Mouse (Mus musculus) MEL (cell line): Measurements from ENCODE around the gene Gm49601. TPM values are rescaled to one million over a fixed set of nuclear protein-coding genes. Genes with fewer than 3 reads are reported as not detected.

Experiments used
- DNase-seq: peaks from one replicate; pipeline ENCODE4 v3.0.0; 2011; ENCODE audit warnings: low read depth, low spot score
- H3K27ac ChIP-seq: 2 replicates; pipeline ENCODE4 v1.5.1; 2012; ENCODE audit warnings: low read depth, mild to moderate bottlenecking, control low read depth, low read length, moderate library complexity; ENCODE audit not compliant: control insufficient read depth
- H3K27me3 ChIP-seq, 2 experiments: fragments of 150-350 bp in 1 of 2; sonication (generic) in 1 of 2; 2 replicates each; pipeline ENCODE4 v1.6.1; 2012; ENCODE audit warnings: low read length in 2 of 2, mild to moderate bottlenecking in 2 of 2, improper control_type of control experiment in 1 of 2, moderate library complexity in 1 of 2; ENCODE audit not compliant: insufficient read depth in 2 of 2, control insufficient read depth in 1 of 2
- H3K36me3 ChIP-seq, 2 experiments: 2 replicates each; pipeline ENCODE4 v1.6.1; 2012 to 2014; ENCODE audit warnings: low read length in 2 of 2, improper control_type of control experiment in 1 of 2, inconsistent platforms in 1 of 2, mild to moderate bottlenecking in 1 of 2; ENCODE audit not compliant: insufficient read depth in 2 of 2, control insufficient read depth in 1 of 2
- H3K4me1 ChIP-seq, 2 experiments: fragments of 150-350 bp in 1 of 2; sonication (generic) in 1 of 2; 2 replicates each; pipeline ENCODE4 v1.6.1; 2012; ENCODE audit warnings: low read length in 2 of 2, improper control_type of control experiment in 1 of 2, mild to moderate bottlenecking in 1 of 2; ENCODE audit not compliant: insufficient read depth in 2 of 2, control insufficient read depth in 1 of 2
- H3K4me3 ChIP-seq, 2 experiments: fragments of 150-350 bp in 1 of 2; sonication (generic) in 1 of 2; 2 replicates each; pipeline ENCODE4 v1.5.1; 2012; ENCODE audit warnings: low read depth in 2 of 2, low read length in 2 of 2, mild to moderate bottlenecking in 2 of 2, moderate library complexity in 2 of 2, control low read depth in 1 of 2, improper control_type of control experiment in 1 of 2; ENCODE audit not compliant: control insufficient read depth in 1 of 2, insufficient read depth in 1 of 2
- H3K79me2 ChIP-seq: 2 replicates; pipeline ENCODE4 v1.6.1; 2012; ENCODE audit warnings: mild to moderate bottlenecking, low read length, moderate library complexity; ENCODE audit not compliant: control insufficient read depth, poor library complexity, insufficient read depth
- H3K9ac ChIP-seq: 2 replicates; pipeline ENCODE4 v1.6.1; 2012; ENCODE audit warnings: low read depth, mild to moderate bottlenecking, control low read depth, low read length, moderate library complexity; ENCODE audit not compliant: control insufficient read depth, poor library complexity, severe bottlenecking
- H3K9me3 ChIP-seq: fragments of 150-350 bp; sonication (generic); replicated peaks from 2 replicates; pipeline ENCODE4 v1.6.1; 2012; ENCODE audit warnings: mild to moderate bottlenecking, low read length, improper control_type of control experiment, moderate library complexity; ENCODE audit not compliant: insufficient read depth
- BHLHE40 ChIP-seq: IDR thresholded peaks from 2 replicates; pipeline ENCODE4 v1.6.1; 2012; ENCODE audit warnings: low read depth, mild to moderate bottlenecking, inconsistent platforms, low read length, improper control_type of control experiment, borderline replicate concordance
- CHD2 ChIP-seq: IDR thresholded peaks from 2 replicates; pipeline ENCODE4 v1.6.1; 2011; ENCODE audit warnings: low read length, improper control_type of control experiment
- CTCF ChIP-seq, 3 experiments: IDR thresholded peaks in 2 of 3; conservative IDR thresholded peaks in 1 of 3; 2 replicates each; pipeline ENCODE4 v1.5.1; 2011 to 2012; ENCODE audit warnings: low read length in 3 of 3, low read depth in 2 of 3, mild to moderate bottlenecking in 2 of 3, improper control_type of control experiment in 1 of 3, inconsistent platforms in 1 of 3, mixed read lengths in 1 of 3, moderate library complexity in 1 of 3; ENCODE audit not compliant: control insufficient read depth in 1 of 3, insufficient read depth in 1 of 3, poor library complexity in 1 of 3, severe bottlenecking in 1 of 3
- EP300 ChIP-seq, 2 experiments: IDR thresholded peaks; 2 replicates each; pipeline ENCODE4 v1.6.1; 2011; ENCODE audit warnings: improper control_type of control experiment in 2 of 2, low read length in 2 of 2, low read depth in 1 of 2, mild to moderate bottlenecking in 1 of 2
- ETS1 ChIP-seq: IDR thresholded peaks from 2 replicates; pipeline ENCODE4 v1.6.1; 2012; ENCODE audit warnings: low read depth, mild to moderate bottlenecking, inconsistent platforms, low read length, improper control_type of control experiment, moderate library complexity
- GABPA ChIP-seq: IDR thresholded peaks from 2 replicates; pipeline ENCODE4 v1.6.1; 2012; ENCODE audit warnings: low read depth, mild to moderate bottlenecking, inconsistent platforms, low read length, improper control_type of control experiment, moderate library complexity
- GATA1 ChIP-seq: IDR thresholded peaks from 2 replicates; pipeline ENCODE4 v1.6.1; 2011; ENCODE audit warnings: low read depth, low read length, improper control_type of control experiment
- JUND ChIP-seq: IDR thresholded peaks from 2 replicates; pipeline ENCODE4 v1.6.1; 2011; ENCODE audit warnings: low read depth, mild to moderate bottlenecking, improper control_type of control experiment, low read length
- MYB ChIP-seq: IDR thresholded peaks from 2 replicates; pipeline ENCODE4 v1.6.1; 2011; ENCODE audit warnings: mild to moderate bottlenecking, low read depth, low read length, improper control_type of control experiment
- NRF1 ChIP-seq: IDR thresholded peaks from 2 replicates; pipeline ENCODE4 v1.6.1; 2014; ENCODE audit warnings: low read depth, mild to moderate bottlenecking, inconsistent platforms, low read length, improper control_type of control experiment, moderate library complexity; ENCODE audit not compliant: poor library complexity, insufficient read depth, severe bottlenecking
- POLR2AphosphoS5 ChIP-seq: IDR thresholded peaks from 2 replicates; pipeline ENCODE4 v1.6.1; 2012; ENCODE audit warnings: low read depth, borderline replicate concordance, mild to moderate bottlenecking, inconsistent platforms, low read length, moderate library complexity, mixed read lengths
- RCOR1 ChIP-seq: IDR thresholded peaks from 2 replicates; pipeline ENCODE4 v1.6.1; 2012; ENCODE audit warnings: low read depth, mild to moderate bottlenecking, inconsistent platforms, low read length, improper control_type of control experiment
- TAL1 ChIP-seq: IDR thresholded peaks from 2 replicates; pipeline ENCODE4 v1.6.1; 2012; ENCODE audit warnings: mild to moderate bottlenecking, inconsistent platforms, low read length, moderate library complexity, mixed read lengths
- TBP ChIP-seq: IDR thresholded peaks from 2 replicates; pipeline ENCODE4 v1.8.0; 2011; ENCODE audit warnings: low read depth, low read length, improper control_type of control experiment
- UBTF ChIP-seq: IDR thresholded peaks from 2 replicates; pipeline ENCODE4 v1.6.1; 2012; ENCODE audit warnings: low read depth, mild to moderate bottlenecking, inconsistent platforms, low read length, improper control_type of control experiment, moderate library complexity, borderline replicate concordance; ENCODE audit not compliant: insufficient read depth
- ZC3H11A ChIP-seq: IDR thresholded peaks from 2 replicates; pipeline ENCODE4 v1.6.1; 2012; ENCODE audit warnings: low read depth, mild to moderate bottlenecking, inconsistent platforms, low read length, improper control_type of control experiment
- ZKSCAN1 ChIP-seq: IDR thresholded peaks from 2 replicates; pipeline ENCODE4 v1.6.1; 2012; ENCODE audit warnings: low read depth, mild to moderate bottlenecking, inconsistent platforms, low read length, improper control_type of control experiment, moderate library complexity
- polyA plus RNA-seq, 2 experiments: library from polyadenylated mRNA; stranded (reverse) in 1 of 2; unstranded in 1 of 2; fragments of >175 nt in 1 of 2; fragments of >200 nt in 1 of 2; gene quantifications; 2 replicates each; pipeline versions ENCODE4 v1.2.1 to v1.2.4; 2012; ENCODE audit warnings: low replicate concordance in 2 of 2, low read depth in 1 of 2; ENCODE audit not compliant: insufficient read length in 2 of 2, insufficient read depth in 1 of 2, missing spikeins in 1 of 2
- total RNA-seq: library from RNA; depleted of rRNA; stranded (reverse); fragments of 300-350 nt; gene quantifications from 2 replicates; pipeline ENCODE4 v1.2.3, GENCODE M21; 2012

The Gm49601 gene
- total and polyA plus RNA-seq, 3 experiments, result 1.5 to 4.6 TPM; not detected in 1

- Histone ChIP-seq H3K36me3 (peaks cover 0 to 3% of the 10 kb centered on the region in 2 experiments; a peak in 1 of 4 replicates), H3K27me3 (no peaks in the 10 kb centered on the region), H3K4me1 (peaks cover 3 to 6% of the 10 kb centered on the region in 2 experiments), H3K9me3 (no peaks in the 10 kb centered on the region), H3K27ac (no peak overlapping the region), H3K4me3 (no peak overlapping the region), H3K79me2 (no peaks in the 10 kb centered on the region), H3K9ac (no peak overlapping the region)
- no peak for TF ChIP-seq GATA1
- no peak for TF ChIP-seq TBP
- no peak for TF ChIP-seq ZC3H11A
- no peak for TF ChIP-seq CHD2
- no peak for TF ChIP-seq CTCF (IDR thresholded peaks at IDR 0.05 in 2 of 3, conservative IDR thresholded peaks at IDR 0.05 in 1 of 3; ENCODE audit: control insufficient read depth in 1 of 3, insufficient read depth in 1 of 3, low read depth in 2 of 3, low read length in 3 of 3, poor library complexity in 1 of 3, severe bottlenecking in 1 of 3)
- no peak for TF ChIP-seq GABPA
- no peak for DNase-seq
These were observed 5.4 kb downstream of the Gm49601 start for GRCm38 (mm10) chr16:18620601-18621361.

- no peak overlapping the region for H3K9ac ChIP-seq
- H3K4me1 ChIP-seq, result peaks cover 3 to 6% of the 10 kb centered on the region in 2 experiments
- no peak overlapping the region for H3K27ac ChIP-seq
- no peaks in the 10 kb centered on the region for H3K79me2 ChIP-seq
- DNase-seq, result no peak
- H3K36me3 ChIP-seq, result peaks cover 0 to 3% of the 10 kb centered on the region in 2 experiments; a peak in 1 of 4 replicates
- no peak overlapping the region for H3K4me3 ChIP-seq
- no peaks in the 10 kb centered on the region for H3K27me3 ChIP-seq
- no peak for TF ChIP-seq NRF1
- TF ChIP-seq TAL1, result no peak
- no peak for TF ChIP-seq GATA1
- TF ChIP-seq RCOR1, result no peak
- TF ChIP-seq BHLHE40, result no peak
- TF ChIP-seq UBTF, result no peak
- no peak for TF ChIP-seq EP300 (IDR thresholded peaks at IDR 0.05; ENCODE audit: low read depth in 1 of 2, low read length in 2 of 2)
- TF ChIP-seq ETS1, result no peak
- no peak for TF ChIP-seq ZKSCAN1
- TF ChIP-seq JUND, result no peak
- no peak for TF ChIP-seq MYB
- TF ChIP-seq POLR2AphosphoS5, result no peak
- H3K9me3 ChIP-seq, result no peaks in the 10 kb centered on the region
These were observed 6.0 kb downstream of the Gm49601 start for GRCm38 (mm10) chr16:18620201-18620600.
